Mouse (Mus musculus) G1E (cell line): ENCODE data around the gene Ak4. TPM values are rescaled to one million over a fixed set of nuclear protein-coding genes. Genes with fewer than 3 reads are reported as not detected.

Experiments
- ATAC-seq: 2 replicates; pipeline ENCODE4 v1.8.0; 2016; ENCODE audit warnings: mild to moderate bottlenecking; ENCODE audit not compliant: insufficient number of reproducible peaks, poor library complexity, low FRiP score, severe bottlenecking; ENCODE audit errors: extremely low read depth
- DNase-seq: peaks from one replicate; pipeline ENCODE4 v3.0.0; 2012; ENCODE audit warnings: low spot score
- H3K27me3 ChIP-seq: 2 replicates; pipeline ENCODE4 v1.6.1; 2012; ENCODE audit warnings: mild to moderate bottlenecking, low read length, inconsistent platforms; ENCODE audit not compliant: insufficient read depth
- H3K36me3 ChIP-seq: replicated peaks from 2 replicates; pipeline ENCODE3; 2012; ENCODE audit warnings: mild to moderate bottlenecking, inconsistent platforms
- H3K4me1 ChIP-seq: 2 replicates; pipeline ENCODE4 v1.6.1; 2012; ENCODE audit warnings: low read depth, low read length, inconsistent platforms, mixed read lengths; ENCODE audit not compliant: insufficient read depth
- H3K4me3 ChIP-seq: 2 replicates; pipeline ENCODE4 v1.5.1; 2012; ENCODE audit warnings: low read depth, mild to moderate bottlenecking, inconsistent platforms, low read length, moderate library complexity, mixed read lengths
- H3K9me3 ChIP-seq: replicated peaks from 2 replicates; pipeline ENCODE4 v1.6.1; 2012; ENCODE audit warnings: inconsistent platforms
- CTCF ChIP-seq: IDR thresholded peaks from 2 replicates; pipeline ENCODE4 v1.5.1; 2012; ENCODE audit warnings: low read depth, low read length, inconsistent platforms, mixed read lengths
- GATA1 ChIP-seq: IDR thresholded peaks from 2 replicates; pipeline ENCODE4 v1.6.1; 2012; ENCODE audit warnings: borderline replicate concordance, low read length, inconsistent platforms, mixed read lengths
- GATA2 ChIP-seq: IDR thresholded peaks from 2 replicates; pipeline ENCODE4 v1.6.1; 2012; ENCODE audit warnings: low read depth, low read length, inconsistent platforms, borderline replicate concordance
- POLR2AphosphoS5 ChIP-seq: IDR thresholded peaks from 2 replicates; pipeline ENCODE4 v1.6.1; 2012; ENCODE audit warnings: low read depth, low read length, inconsistent platforms; ENCODE audit not compliant: insufficient replicate concordance
- TAL1 ChIP-seq: conservative IDR thresholded peaks from 2 replicates; pipeline ENCODE4 v1.6.1; 2012; ENCODE audit warnings: low read depth, low read length, inconsistent platforms, mixed read lengths
- polyA plus RNA-seq: library from polyadenylated mRNA; stranded (reverse); fragments of >175 nt; gene quantifications from 2 replicates; pipeline ENCODE4 v1.2.3, GENCODE M21; 2012
- total RNA-seq, 2 experiments: library from RNA; stranded (forward) in 1 of 2; stranded (reverse) in 1 of 2; fragments of 200-1000 nt in 1 of 2; fragments of >200 nt in 1 of 2; fragmentation: Nextera tagmentation in 1 of 2; gene quantifications; 2 replicates each; pipeline ENCODE4 v1.2.3; 2014 to 2017

Ak4 gene
- total and polyA plus RNA-seq, 3 experiments: not detected

DNA sequence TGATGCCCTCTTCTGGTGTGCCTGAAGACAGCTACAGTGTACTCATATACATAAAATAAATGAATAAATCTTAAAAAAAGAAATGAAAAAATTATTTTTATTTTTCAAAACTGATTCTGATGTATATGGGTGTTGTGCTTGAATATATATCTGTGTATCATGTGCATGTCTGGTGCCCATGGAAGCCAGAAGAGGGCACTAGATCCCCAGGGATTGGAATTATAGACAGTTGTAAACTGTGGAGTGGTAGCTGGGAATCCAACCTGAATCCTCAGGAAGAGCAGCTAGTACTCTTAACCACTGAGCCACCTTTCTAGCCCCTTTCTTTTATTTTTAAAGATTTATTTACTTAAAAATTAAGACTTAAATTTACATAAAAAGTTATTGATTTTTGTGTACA lies 87.3 kb downstream of the Ak4 start:
- DNase-seq: no peak
- Histone ChIP-seq H3K36me3 (no peaks in the 10 kb centered on the region), H3K4me3 (no peak overlapping the region), H3K27me3 (no peaks in the 10 kb centered on the region; the same call in 1 of the 2 replicates), H3K4me1 (no peaks in the 10 kb centered on the region), H3K9me3 (no peaks in the 10 kb centered on the region)
- no peak for ATAC-seq
- TF ChIP-seq GATA2: no peak
- TF ChIP-seq CTCF: no peak
- no peak for TF ChIP-seq TAL1
- no peak for TF ChIP-seq GATA1
- TF ChIP-seq POLR2AphosphoS5: no peak

DNA sequence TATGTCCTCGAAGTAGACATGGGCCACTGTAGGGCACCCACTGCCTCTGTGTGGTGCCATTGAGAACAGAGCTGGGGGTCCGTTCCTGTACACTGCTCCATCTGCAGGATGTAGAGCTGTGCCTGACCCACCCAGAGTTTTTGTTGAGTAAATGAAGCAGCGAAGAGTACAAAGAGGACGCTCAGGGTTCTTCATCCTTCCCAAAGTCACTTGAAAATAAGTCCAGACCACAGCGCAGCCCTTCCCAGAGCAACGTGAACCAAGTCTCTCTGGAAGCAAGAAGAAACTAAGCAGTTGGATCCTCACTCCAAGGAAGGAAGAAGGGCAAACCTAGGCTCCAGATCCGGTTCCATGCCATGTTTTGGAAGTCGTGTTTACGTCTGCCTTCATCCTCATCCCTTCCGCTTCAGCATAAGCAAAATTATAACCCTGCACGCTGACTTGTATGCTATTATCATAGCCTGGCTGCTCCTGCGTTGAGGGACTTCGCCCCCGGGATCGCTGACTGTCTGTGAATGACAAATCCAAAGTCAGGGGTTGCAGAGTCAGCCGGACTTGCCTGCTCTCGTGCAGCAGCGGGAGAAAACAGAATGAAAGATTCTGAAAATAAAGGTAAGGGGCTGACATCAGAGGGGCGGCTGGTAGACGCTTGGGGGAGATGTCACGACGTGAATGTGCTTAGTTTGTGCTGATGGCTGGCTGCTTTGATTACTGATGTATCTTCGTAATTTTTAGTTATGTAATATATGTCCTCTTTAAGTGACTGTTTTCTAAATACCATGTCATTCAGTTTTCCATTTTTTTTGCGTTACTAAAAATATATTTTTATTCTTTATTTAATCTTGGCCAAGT lies 88.7 kb downstream of the Ak4 start:
- Histone ChIP-seq H3K4me3 (no peak overlapping the region), H3K36me3 (no peaks in the 10 kb centered on the region), H3K9me3 (no peaks in the 10 kb centered on the region), H3K27me3 (no peaks in the 10 kb centered on the region; the same call in 1 of the 2 replicates), H3K4me1 (no peaks in the 10 kb centered on the region)
- DNase-seq (no peak), ATAC-seq (no peak)
- TF ChIP-seq GATA2 (no peak), CTCF (no peak), GATA1 (no peak), POLR2AphosphoS5 (no peak), TAL1 (no peak)

DNA sequence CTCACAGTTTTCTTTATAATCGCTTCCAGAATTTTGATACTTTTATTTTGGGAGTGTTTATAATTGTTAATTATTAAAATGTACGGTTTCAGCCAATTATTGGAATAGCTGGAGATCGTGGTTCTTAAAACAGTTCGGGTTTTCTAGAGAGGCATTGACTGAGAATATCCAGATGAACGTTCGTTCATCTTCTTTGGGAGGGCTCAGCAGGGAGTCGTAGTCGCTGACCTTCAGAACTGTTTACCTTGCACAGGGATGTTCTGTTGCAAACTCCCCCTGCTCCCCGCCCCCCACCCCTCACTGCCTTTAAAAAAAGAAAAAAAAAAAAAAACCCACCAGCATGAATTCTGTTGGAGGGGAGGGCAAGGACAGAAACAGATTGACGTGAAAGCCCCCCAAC lies 89.4 kb downstream of the Ak4 start:
- H3K36me3 ChIP-seq: no peaks in the 10 kb centered on the region
- no peak for ATAC-seq
- no peak for DNase-seq
- H3K4me1 ChIP-seq: no peaks in the 10 kb centered on the region
- TF ChIP-seq GATA1 (no peak), GATA2 (no peak), POLR2AphosphoS5 (no peak), TAL1 (no peak), CTCF (no peak)
- H3K27me3 ChIP-seq: no peaks in the 10 kb centered on the region; the same call in 1 of the 2 replicates
- no peak overlapping the region for H3K4me3 ChIP-seq
- no peaks in the 10 kb centered on the region for H3K9me3 ChIP-seq

DNA sequence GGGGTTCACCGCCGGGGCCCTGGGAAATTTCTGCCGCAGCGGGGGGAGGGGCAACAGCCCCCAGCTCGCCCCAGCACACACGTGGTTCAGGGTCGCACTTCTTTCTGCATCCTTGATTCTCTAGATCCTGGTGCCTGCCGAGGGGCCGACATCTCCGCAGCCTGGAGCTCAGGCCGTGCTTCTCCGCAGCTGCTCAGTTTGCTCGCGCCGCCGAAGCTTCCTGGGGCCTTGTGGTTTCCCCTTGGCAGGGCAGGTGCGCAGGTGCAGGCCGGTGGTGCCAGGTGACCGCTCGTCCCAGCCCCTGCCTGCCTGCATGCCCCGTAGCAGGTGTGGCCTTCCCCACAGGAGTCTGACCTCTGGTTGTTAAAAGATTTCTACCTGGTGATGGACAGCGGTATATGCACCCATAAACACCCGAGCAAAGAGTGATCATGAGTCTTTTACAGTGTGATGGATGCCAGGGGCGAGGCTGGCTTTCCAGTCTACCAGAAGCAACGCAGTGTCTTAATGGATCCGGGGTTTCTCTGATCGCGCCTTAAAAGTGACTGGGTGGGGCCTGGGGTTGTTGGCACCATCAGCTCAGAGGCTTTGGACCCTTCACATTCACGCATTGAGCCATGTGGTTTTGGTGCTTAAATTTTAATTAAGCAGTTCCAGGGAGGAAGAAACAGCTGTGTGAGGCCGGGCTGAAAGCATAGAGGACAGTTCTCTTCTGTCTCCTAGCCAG lies 89.9 kb downstream of the Ak4 start:
- Histone ChIP-seq H3K4me3 (no peak overlapping the region), H3K4me1 (no peaks in the 10 kb centered on the region), H3K9me3 (no peaks in the 10 kb centered on the region), H3K27me3 (no peaks in the 10 kb centered on the region; the same call in 1 of the 2 replicates), H3K36me3 (no peaks in the 10 kb centered on the region)
- TF ChIP-seq GATA1: no peak
- no peak for TF ChIP-seq POLR2AphosphoS5
- TF ChIP-seq TAL1: no peak
- no peak for TF ChIP-seq GATA2
- no peak for TF ChIP-seq CTCF
- DNase-seq (no peak), ATAC-seq (no peak)

DNA sequence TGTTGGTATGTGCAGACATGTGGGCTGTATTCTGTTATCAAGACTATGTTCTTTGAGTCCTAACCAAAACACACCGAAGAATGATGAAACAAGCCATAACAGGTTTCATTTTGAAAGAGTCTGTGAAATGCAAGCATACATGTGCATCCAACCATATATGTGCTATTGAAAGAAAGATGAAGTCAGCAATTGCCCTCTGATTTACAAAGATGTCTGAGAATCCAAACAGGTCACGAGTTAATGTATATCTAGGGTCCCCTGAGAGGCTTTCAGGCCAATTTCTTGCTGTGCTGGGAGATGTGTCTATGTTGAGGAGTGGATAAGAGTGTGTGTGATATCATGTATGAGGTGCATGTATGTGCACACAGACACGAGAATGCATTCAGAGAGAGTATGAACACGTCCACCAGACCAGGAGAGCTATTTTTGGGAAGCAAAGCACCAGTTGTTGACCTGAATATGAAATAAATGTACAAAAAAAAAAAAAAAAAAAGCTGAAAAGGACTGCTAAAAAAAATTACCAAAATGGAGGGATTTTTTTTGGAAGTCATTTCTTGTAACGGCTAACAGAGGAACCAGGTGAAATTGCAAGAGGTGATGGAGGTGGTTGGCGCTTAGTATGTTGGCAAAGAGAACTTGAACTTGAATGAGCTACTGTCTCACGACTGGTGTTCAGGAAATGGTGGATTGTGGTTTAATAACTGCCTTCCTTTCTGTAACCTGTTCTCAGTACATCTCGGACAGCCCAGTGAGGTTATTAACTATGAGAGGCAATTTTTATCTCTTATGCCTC lies 91.2 kb downstream of the Ak4 start:
- ATAC-seq (no peak), DNase-seq (no peak)
- H3K4me1 ChIP-seq: no peaks in the 10 kb centered on the region
- H3K9me3 ChIP-seq: no peaks in the 10 kb centered on the region
- no peak overlapping the region for H3K4me3 ChIP-seq
- no peaks in the 10 kb centered on the region for H3K36me3 ChIP-seq
- no peaks in the 10 kb centered on the region; the same call in 1 of the 2 replicates for H3K27me3 ChIP-seq
- TF ChIP-seq CTCF (no peak), GATA2 (no peak), POLR2AphosphoS5 (no peak), GATA1 (no peak), TAL1 (no peak)

DNA sequence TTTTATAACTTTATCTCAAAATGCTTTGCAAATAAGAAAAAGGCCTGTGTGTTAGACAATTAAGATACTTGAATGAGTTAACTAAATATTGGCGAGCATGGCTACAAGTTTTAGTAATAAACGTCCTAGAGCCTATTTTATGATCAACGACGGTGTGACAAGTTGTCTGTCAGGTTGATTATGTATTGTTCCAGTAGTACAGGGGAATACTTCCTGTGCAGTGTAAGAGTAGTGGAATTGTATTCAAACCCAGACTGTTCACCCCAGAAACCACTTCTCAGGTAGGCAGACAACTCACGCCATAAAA lies 91.8 kb downstream of the Ak4 start:
- Histone ChIP-seq H3K4me1 (no peaks in the 10 kb centered on the region), H3K4me3 (no peak overlapping the region), H3K36me3 (no peaks in the 10 kb centered on the region), H3K27me3 (no peaks in the 10 kb centered on the region; the same call in 1 of the 2 replicates), H3K9me3 (no peaks in the 10 kb centered on the region)
- DNase-seq (no peak), ATAC-seq (no peak)
- TF ChIP-seq CTCF (no peak), TAL1 (no peak)
